Mouse (Mus musculus): ENCODE measurements around the gene Lpo. TPM values are rescaled to one million over a fixed set of nuclear protein-coding genes. Genes with fewer than 3 reads are reported as not detected.

Lpo gene
- 0.04 and 0.27 TPM in 2 replicates for polyA plus RNA-seq (2012; rRNA removed; ENCODE audit: low replicate concordance)

GRCm38 (mm10) chr11:87828239-87828900, at the start of gene Lpo:
Gene Lpo (minus strand): TSS chr11:87828289.

GRCm38 (mm10) chr11:87875436-87875835, 47.3 kb upstream of the Lpo start, which contains the start of gene Epx:
Gene Epx (minus strand): TSS chr11:87875536.

DNA sequence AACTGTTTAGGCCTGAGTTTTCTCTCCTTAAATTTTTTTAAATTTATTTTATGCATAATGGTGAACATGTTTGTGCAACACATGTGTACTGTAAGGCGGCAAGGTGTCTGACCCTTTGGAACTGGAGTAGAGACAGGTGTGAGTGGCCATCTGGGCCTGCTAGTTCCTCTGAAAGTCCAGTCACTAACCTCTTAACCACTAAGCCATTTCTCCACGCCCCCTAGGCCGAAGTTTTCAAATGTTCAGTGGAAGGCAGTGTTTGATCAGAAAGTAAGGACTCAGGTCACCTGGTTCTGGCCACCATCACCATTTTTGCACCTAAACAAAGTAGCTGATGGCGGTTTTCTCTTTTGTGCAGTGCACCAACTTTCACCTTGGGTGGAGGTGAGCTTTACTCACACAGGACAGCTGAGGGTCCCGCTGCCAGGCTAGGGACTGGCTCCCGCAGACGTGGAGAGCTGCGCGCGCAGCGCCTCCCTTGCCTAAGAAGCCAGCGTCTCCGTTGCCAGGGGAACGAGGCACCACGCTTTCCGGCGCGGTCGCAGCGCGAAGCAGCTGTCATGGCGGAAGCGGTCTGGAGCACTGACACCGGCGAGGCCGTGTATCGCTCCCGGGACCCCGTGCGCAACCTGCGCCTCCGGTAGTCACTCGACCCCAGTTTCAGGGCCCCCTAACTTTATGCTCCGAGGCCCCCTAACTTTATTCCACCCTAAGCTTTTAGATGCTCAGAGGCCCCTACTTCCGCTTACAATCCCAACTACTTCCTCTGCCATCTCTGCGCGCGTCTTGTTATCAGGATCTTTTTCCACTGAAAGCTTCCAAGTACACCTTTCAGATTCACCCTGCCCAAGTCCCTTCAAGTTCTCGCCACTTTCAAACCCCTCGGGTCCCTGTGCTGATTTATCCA, 24.9 kb upstream of the Lpo start, which contains the start of gene Mks1:
Gene Mks1, plus strand, starts transcription at position 526 of the 907 bp plus-strand sequence.

GRCm38 (mm10) chr11:87793460-87793859, 34.6 kb downstream of the Lpo start, which contains the start of gene Mpo:
Gene Mpo (plus strand): TSS chr11:87793581.

GRCm38 (mm10) chr11:87760301-87761081, 67.6 kb downstream of the Lpo start, which contains the start of gene Tspoap1:
Gene Tspoap1 (plus strand): TSS chr11:87760541.

Other genes starting within 250 kb of the Lpo start
- gene Mtmr4, start 236.1 kb downstream of the Lpo start, polyA plus RNA-seq (2012; rRNA removed; ENCODE audit: low replicate concordance): 14.9 and 41.4 TPM in 2 replicates
- 0.09 TPM in 1 of 2 replicates, not detected in the other for gene Hsf5, start 211.1 kb downstream of the Lpo start, polyA plus RNA-seq (2012; rRNA removed; ENCODE audit: low replicate concordance)
- gene Rnf43, start 165.6 kb downstream of the Lpo start, polyA plus RNA-seq (2012; rRNA removed; ENCODE audit: low replicate concordance): 0.42 and 11.4 TPM in 2 replicates
- 88.8 and 95.3 TPM in 2 replicates for gene Supt4a, start 90.7 kb downstream of the Lpo start, polyA plus RNA-seq (2012; rRNA removed; ENCODE audit: low replicate concordance)
- gene Tspoap1, start 67.7 kb downstream of the Lpo start, polyA plus RNA-seq (2012; rRNA removed; ENCODE audit: low replicate concordance): 0.62 and 11.0 TPM in 2 replicates
- gene Mpo, start 34.7 kb downstream of the Lpo start, polyA plus RNA-seq (2012; rRNA removed; ENCODE audit: low replicate concordance): 0.52 and 1.3 TPM in 2 replicates
- gene Mks1, start 24.9 kb upstream of the Lpo start, polyA plus RNA-seq (2012; rRNA removed; ENCODE audit: low replicate concordance): 12.7 and 22.3 TPM in 2 replicates
- gene Epx, start 47.2 kb upstream of the Lpo start, polyA plus RNA-seq (2012; rRNA removed; ENCODE audit: low replicate concordance): 0.36 TPM in 1 of 2 replicates, not detected in the other
- gene Olfr462, start 64.0 kb upstream of the Lpo start, polyA plus RNA-seq (2012; rRNA removed; ENCODE audit: low replicate concordance): not detected in 2 replicates
- not detected in 2 replicates for gene Olfr463, start 69.1 kb upstream of the Lpo start, polyA plus RNA-seq (2012; rRNA removed; ENCODE audit: low replicate concordance)
- gene Olfr464, start 92.7 kb upstream of the Lpo start, polyA plus RNA-seq (2012; rRNA removed; ENCODE audit: low replicate concordance): not detected in 2 replicates
- gene Dynll2, start 159.2 kb upstream of the Lpo start, polyA plus RNA-seq (2012; rRNA removed; ENCODE audit: low replicate concordance): 99.5 and 124 TPM in 2 replicates
- gene Srsf1, start 219.1 kb upstream of the Lpo start, polyA plus RNA-seq (2012; rRNA removed; ENCODE audit: low replicate concordance): 76.9 and 142 TPM in 2 replicates
- 18.1 and 30.4 TPM in 2 replicates for gene Vezf1, start 240.0 kb upstream of the Lpo start, polyA plus RNA-seq (2012; rRNA removed; ENCODE audit: low replicate concordance)

All from subcutaneous adipose tissue, adult 2 months (tissue).